Mouse (Mus musculus): ENCODE measurements around the gene Adprh. TPM values are rescaled to one million over a fixed set of nuclear protein-coding genes. Genes with fewer than 3 reads are reported as not detected.

The Adprh gene
- polyA plus RNA-seq, 1 experiment from 2014 or later: 22.0 TPM

- WGBS (ENCODE audit: missing documents): 4% methylated on average over 7 of the region's 7 CpGs
- no peak overlapping the region for H3K27ac ChIP-seq
- H3K79me2 ChIP-seq (ENCODE audit: inconsistent target): no peaks in the 10 kb centered on the region
- no peak overlapping the region for H3K4me3 ChIP-seq (ENCODE audit: inconsistent target)
- no peaks in the 10 kb centered on the region for H3K36me3 ChIP-seq (ENCODE audit: inconsistent target)
Measured at GRCm38 (mm10) chr16:38403639-38404038, 48.9 kb downstream of the Adprh start.

- H3K27ac ChIP-seq: no peak overlapping the region
- 90% methylated on average over 6 of the region's 6 CpGs for WGBS (ENCODE audit: missing documents)
Measured at GRCm38 (mm10) chr16:38401468-38401867, 51.0 kb downstream of the Adprh start.

GRCm38 (mm10) chr16:38400311-38400960, 52.1 kb downstream of the Adprh start:
- H3K4me3 ChIP-seq (ENCODE audit: inconsistent target): no peak overlapping the region
- no peaks in the 10 kb centered on the region for H3K79me2 ChIP-seq (ENCODE audit: inconsistent target)
- 91% methylated on average over 9 of the region's 9 CpGs for WGBS (ENCODE audit: missing documents)
- no peaks in the 10 kb centered on the region for H3K36me3 ChIP-seq (ENCODE audit: inconsistent target)
- H3K27ac ChIP-seq: no peak overlapping the region

More at GRCm38 (mm10) chr16:38401468-38401867, 51.0 kb downstream of the Adprh start:
- Histone ChIP-seq H3K4me3 (ENCODE audit: inconsistent target) (no peak overlapping the region), H3K36me3 (ENCODE audit: inconsistent target) (no peaks in the 10 kb centered on the region), H3K79me2 (ENCODE audit: inconsistent target) (no peaks in the 10 kb centered on the region)

GRCm38 (mm10) chr16:38399531-38400231, 52.8 kb downstream of the Adprh start:
- no peaks in the 10 kb centered on the region for H3K36me3 ChIP-seq (ENCODE audit: inconsistent target)
- no peak overlapping the region for H3K4me3 ChIP-seq (ENCODE audit: inconsistent target)
- H3K27ac ChIP-seq: no peak overlapping the region
- 32% methylated on average over 17 of the region's 17 CpGs for WGBS (ENCODE audit: missing documents)
- no peaks in the 10 kb centered on the region for H3K79me2 ChIP-seq (ENCODE audit: inconsistent target)

- 41% methylated on average over 3 of the region's 3 CpGs for WGBS (ENCODE audit: missing documents)
- no peaks in the 10 kb centered on the region for H3K36me3 ChIP-seq (ENCODE audit: inconsistent target)
- no peak overlapping the region for H3K27ac ChIP-seq
- no peaks in the 10 kb centered on the region for H3K79me2 ChIP-seq (ENCODE audit: inconsistent target)
- H3K4me3 ChIP-seq (ENCODE audit: inconsistent target): no peak overlapping the region
Measured at GRCm38 (mm10) chr16:38399076-38399475, 53.4 kb downstream of the Adprh start.

GRCm38 (mm10) chr16:38398266-38398665, 54.2 kb downstream of the Adprh start:
- no peaks in the 10 kb centered on the region for H3K36me3 ChIP-seq (ENCODE audit: inconsistent target)
- H3K27ac ChIP-seq: no peak overlapping the region
- H3K79me2 ChIP-seq (ENCODE audit: inconsistent target): no peaks in the 10 kb centered on the region
- no peak overlapping the region for H3K4me3 ChIP-seq (ENCODE audit: inconsistent target)
- 89% methylated on average over 6 of the region's 6 CpGs for WGBS (ENCODE audit: missing documents)

GRCm38 (mm10) chr16:38396155-38396554, 56.3 kb downstream of the Adprh start:
- no peaks in the 10 kb centered on the region for H3K79me2 ChIP-seq (ENCODE audit: inconsistent target)
- H3K27ac ChIP-seq: peak overlapping the region; percentile 48
- H3K36me3 ChIP-seq (ENCODE audit: inconsistent target): no peaks in the 10 kb centered on the region
- H3K4me3 ChIP-seq (ENCODE audit: inconsistent target): no peak overlapping the region
- WGBS (ENCODE audit: missing documents): under 1% methylated on average over 13 of the region's 13 CpGs

- WGBS (ENCODE audit: missing documents): 27% methylated on average over 6 of the region's 6 CpGs
- no peak overlapping the region for H3K4me3 ChIP-seq (ENCODE audit: inconsistent target)
- peak overlapping the region; percentile 48 for H3K27ac ChIP-seq
- H3K36me3 ChIP-seq (ENCODE audit: inconsistent target): no peaks in the 10 kb centered on the region
- no peaks in the 10 kb centered on the region for H3K79me2 ChIP-seq (ENCODE audit: inconsistent target)
Measured at GRCm38 (mm10) chr16:38395060-38395730, 57.3 kb downstream of the Adprh start.

GRCm38 (mm10) chr16:38394191-38394618, 58.3 kb downstream of the Adprh start:
- Histone ChIP-seq H3K27ac (peak overlapping the region; percentile 48), H3K4me3 (ENCODE audit: inconsistent target) (no peak overlapping the region), H3K79me2 (ENCODE audit: inconsistent target) (no peaks in the 10 kb centered on the region), H3K36me3 (ENCODE audit: inconsistent target) (no peaks in the 10 kb centered on the region)
- WGBS (ENCODE audit: missing documents): 42% methylated on average over 8 of the region's 8 CpGs

Other genes with a start within 250 kb of the Adprh start
- not detected in 3 replicates for gene Nr1i2, start 157.9 kb downstream of the Adprh start, polyA plus RNA-seq (2018)
- gene Maats1, start 110.6 kb downstream of the Adprh start, polyA plus RNA-seq (2018): not detected in 3 replicates
- 147 to 264 TPM (median 175 TPM) in 3 replicates for gene Cox17, start 105.7 kb downstream of the Adprh start, polyA plus RNA-seq (2018)
- not detected in 3 replicates for gene Gm21987, start 105.7 kb downstream of the Adprh start, polyA plus RNA-seq (2018)
- not detected in 3 replicates for gene Popdc2, start 90.5 kb downstream of the Adprh start, polyA plus RNA-seq (2018)
- not detected in 3 replicates for gene Pla1a, start 19.6 kb downstream of the Adprh start, polyA plus RNA-seq (2018)
- 10.3 to 13.1 TPM (median 11.9 TPM) in 3 replicates for gene Cd80, start 2.9 kb upstream of the Adprh start, polyA plus RNA-seq (2018)
- 9.5 to 17.4 TPM (median 10.5 TPM) in 3 replicates for gene Timmdc1, start 70.0 kb upstream of the Adprh start, polyA plus RNA-seq (2018)
- 17.7 to 23.5 TPM (median 22.5 TPM) in 3 replicates for gene Poglut1, start 97.6 kb upstream of the Adprh start, polyA plus RNA-seq (2018)
- gene Tmem39a, start 106.0 kb upstream of the Adprh start, polyA plus RNA-seq (2018): 8.4 to 15.6 TPM (median 10.1 TPM) in 3 replicates